Mouse (Mus musculus): ENCODE measurements around the gene March7.

GRCm38 (mm10) chr2:60205795-60206194 lies 3.9 kb upstream of the March7 start:
- TF ChIP-seq CTCF (IDR thresholded peaks at IDR 0.05; ENCODE audit: borderline replicate concordance, insufficient read depth, low read length) (no peak), POLR2A (IDR thresholded peaks at IDR 0.05; ENCODE audit: low read depth, low read length) (no peak)
